Mouse (Mus musculus): ENCODE measurements around the gene Xdh. TPM values are rescaled to one million over a fixed set of nuclear protein-coding genes. Genes with fewer than 3 reads are reported as not detected.

Gene Xdh
- total RNA-seq, 2 experiments from 2014 or later, result 1.1 to 2.1 TPM

GRCm38 (mm10) chr17:73942268-73942962 is 7.6 kb downstream of the Xdh start:
- DNase-seq (ENCODE audit: low spot score in 2 of 2), result no peak

- no peak for DNase-seq (ENCODE audit: low spot score in 2 of 2)
Observed at GRCm38 (mm10) chr17:73941816-73942215, 8.2 kb downstream of the Xdh start.

- no peak for DNase-seq (ENCODE audit: low spot score in 2 of 2)
Observed at GRCm38 (mm10) chr17:73937073-73937472, 12.9 kb downstream of the Xdh start.

- no peak for DNase-seq (ENCODE audit: low spot score in 2 of 2)
Observed at GRCm38 (mm10) chr17:73935163-73935562, 14.8 kb downstream of the Xdh start.

- no peak for DNase-seq (ENCODE audit: low spot score in 2 of 2)
Observed at GRCm38 (mm10) chr17:73934281-73934680, 15.7 kb downstream of the Xdh start.

GRCm38 (mm10) chr17:73933616-73934015 is 16.4 kb downstream of the Xdh start:
- DNase-seq (ENCODE audit: low spot score in 2 of 2), result no peak

- no peak for DNase-seq (ENCODE audit: low spot score in 2 of 2)
Observed at GRCm38 (mm10) chr17:73932497-73933059, 17.4 kb downstream of the Xdh start.

- no peak for DNase-seq (ENCODE audit: low spot score in 2 of 2)
Observed at GRCm38 (mm10) chr17:73919520-73919919, 30.5 kb downstream of the Xdh start.

- no peak for DNase-seq (ENCODE audit: low spot score in 2 of 2)
Observed at GRCm38 (mm10) chr17:73918944-73919381, 31.0 kb downstream of the Xdh start.

GRCm38 (mm10) chr17:73918138-73918537 is 31.9 kb downstream of the Xdh start:
- DNase-seq (ENCODE audit: low spot score in 2 of 2), result no peak

- no peak for DNase-seq (ENCODE audit: low spot score in 2 of 2)
Observed at GRCm38 (mm10) chr17:73917713-73918112, 32.3 kb downstream of the Xdh start.

GRCm38 (mm10) chr17:73914730-73915129 is 35.3 kb downstream of the Xdh start:
- DNase-seq (ENCODE audit: low spot score in 2 of 2), result no peak

GRCm38 (mm10) chr17:73906076-73906475 is 43.9 kb downstream of the Xdh start:
- no peak for DNase-seq (ENCODE audit: low spot score in 2 of 2)

GRCm38 (mm10) chr17:73905043-73905750 is 44.8 kb downstream of the Xdh start:
- no peak for DNase-seq (ENCODE audit: low spot score in 2 of 2)

GRCm38 (mm10) chr17:73903121-73903520 is 46.9 kb downstream of the Xdh start:
- no peak for DNase-seq (ENCODE audit: low spot score in 2 of 2)

GRCm38 (mm10) chr17:73902234-73902636 is 47.8 kb downstream of the Xdh start:
- DNase-seq (ENCODE audit: low spot score in 2 of 2), result no peak

- DNase-seq (ENCODE audit: low spot score in 2 of 2), result no peak
Observed at GRCm38 (mm10) chr17:73894399-73894798, 55.6 kb downstream of the Xdh start.

- DNase-seq (ENCODE audit: low spot score in 2 of 2), result no peak
Observed at GRCm38 (mm10) chr17:73893822-73894221, 56.2 kb downstream of the Xdh start.

GRCm38 (mm10) chr17:73893207-73893606 is 56.8 kb downstream of the Xdh start:
- no peak for DNase-seq (ENCODE audit: low spot score in 2 of 2)

- DNase-seq (ENCODE audit: low spot score in 2 of 2), result peak in 1 of 2 experiments; percentile 45
Observed at GRCm38 (mm10) chr17:73891590-73891989, 58.4 kb downstream of the Xdh start.

- no peak for DNase-seq (ENCODE audit: low spot score in 2 of 2)
Observed at GRCm38 (mm10) chr17:73886071-73886785, 63.8 kb downstream of the Xdh start.

GRCm38 (mm10) chr17:73883332-73883731 is 66.7 kb downstream of the Xdh start:
- no peak for DNase-seq (ENCODE audit: low spot score in 2 of 2)

Data from layer of hippocampus, postnatal 14 days (tissue).